Mouse (Mus musculus) neural tube, embryonic 15.5 days (tissue): Measurements from ENCODE around the gene Haus6. TPM values are rescaled to one million over a fixed set of nuclear protein-coding genes. Genes with fewer than 3 reads are reported as not detected.
"Not testable (repeated sequence)": the region's sequence is repeated elsewhere in the genome, so short reads cannot be mapped to it uniquely, and the experiment has no call there.

Source experiments
- ATAC-seq: fragments of 200-750 bp; cut with Nextera tagmentation; 2 replicates; pipeline ENCODE4 v1.8.0; 2017; ENCODE audit warnings: mild to moderate bottlenecking, moderate TSS enrichment, moderate library complexity; ENCODE audit not compliant: low FRiP score
- H3K27ac ChIP-seq: fragments of 300-500 bp; sonication (generic); replicated peaks from 2 replicates; pipeline ENCODE4 v1.5.1; 2015; ENCODE audit warnings: mild to moderate bottlenecking, inconsistent platforms
- H3K27me3 ChIP-seq: fragments of 300-500 bp; sonication (generic); replicated peaks from 2 replicates; pipeline ENCODE4 v1.6.1; 2015; ENCODE audit warnings: inconsistent platforms
- H3K36me3 ChIP-seq: fragments of 300-500 bp; sonication (generic); 2 replicates; pipeline ENCODE4 v1.6.1; 2015; ENCODE audit warnings: inconsistent platforms
- H3K4me1 ChIP-seq: fragments of 300-500 bp; sonication (generic); 2 replicates; pipeline ENCODE4 v1.6.1; 2015; ENCODE audit warnings: inconsistent platforms
- H3K4me2 ChIP-seq: fragments of 300-500 bp; sonication (generic); 2 replicates; pipeline ENCODE4 v1.6.1; 2015; ENCODE audit warnings: inconsistent platforms, mild to moderate bottlenecking, moderate library complexity
- H3K4me3 ChIP-seq: fragments of 300-500 bp; sonication (generic); replicated peaks from 2 replicates; pipeline ENCODE4 v1.5.1; 2015; ENCODE audit warnings: mild to moderate bottlenecking, inconsistent platforms
- H3K9ac ChIP-seq: fragments of 300-500 bp; sonication (generic); replicated peaks from 2 replicates; pipeline ENCODE4 v1.6.1; 2015; ENCODE audit warnings: mild to moderate bottlenecking, inconsistent platforms
- H3K9me3 ChIP-seq: fragments of 300-500 bp; sonication (generic); replicated peaks from 2 replicates; pipeline ENCODE4 v1.6.1; 2016; ENCODE audit warnings: inconsistent platforms
- WGBS: fragments of 180-500 bp; shearing (Covaris S2); methylation state at CpG from one replicate; pipeline ENCODE4 v1.1.7; 2015; ENCODE audit warnings: mixed read lengths; 5-methylcytosine and 5-hydroxymethylcytosine counted together
- polyA plus RNA-seq: library from polyadenylated mRNA; unstranded; fragments of >200 nt; fragmentation: Nextera tagmentation; extraction: Ambion mirVana; gene quantifications from 2 replicates; pipeline ENCODE4 v1.2.1, GENCODE M21; 2015

Gene Haus6
- polyA plus RNA-seq, result 5.9 and 8.5 TPM in 2 replicates

- H3K4me1 ChIP-seq, result peaks cover 19% of the 10 kb centered on the region
- H3K4me3 ChIP-seq, result peak within 1 kb of the TSS; percentile 87
- H3K27me3 ChIP-seq, result no peaks in the 10 kb centered on the region
- H3K27ac ChIP-seq, result peak within 1 kb of the TSS; percentile 81
- WGBS, result under 1% methylated on average over 59 of the region's 59 CpGs
- peak within 1 kb of the TSS; percentile 85 for H3K4me2 ChIP-seq
- H3K9me3 ChIP-seq, result no peaks in the 10 kb centered on the region
- ATAC-seq, result peak; percentile 100
- no peaks in the 10 kb centered on the region for H3K36me3 ChIP-seq
- peak within 1 kb of the TSS; percentile 65 for H3K9ac ChIP-seq
These were observed at the start of gene Haus6 for GRCm38 (mm10) chr4:86611524-86612288. Gene Haus6, minus strand, starts transcription at chr4:86612055.

- Histone ChIP-seq H3K36me3 (peaks cover 48% of the 10 kb centered on the region), H3K9ac (no peak overlapping the region), H3K4me1 (no peaks in the 10 kb centered on the region), H3K9me3 (no peaks in the 10 kb centered on the region), H3K4me3 (no peak overlapping the region), H3K27ac (no peak overlapping the region), H3K27me3 (no peaks in the 10 kb centered on the region), H3K4me2 (no peak overlapping the region)
- no peak for ATAC-seq
- 97% methylated on average over 12 of the region's 12 CpGs for WGBS
These were observed 45.3 kb upstream of the Haus6 start for GRCm38 (mm10) chr4:86657176-86657575.

GRCm38 (mm10) chr4:86656410-86656809 is 44.6 kb upstream of the Haus6 start:
- peaks cover 44% of the 10 kb centered on the region for H3K36me3 ChIP-seq
- 95% methylated on average over 8 of the region's 8 CpGs for WGBS
- H3K4me2 ChIP-seq, ATAC-seq, H3K4me3 ChIP-seq, H3K9me3 ChIP-seq, H3K9ac ChIP-seq, H3K27ac ChIP-seq, H3K27me3 ChIP-seq, H3K4me1 ChIP-seq: not testable (repeated sequence)

GRCm38 (mm10) chr4:86651686-86652384 is 40.0 kb upstream of the Haus6 start:
- no peak overlapping the region for H3K9ac ChIP-seq
- no peak for ATAC-seq
- H3K36me3 ChIP-seq, result peaks cover 10% of the 10 kb centered on the region; the same call in 1 of the 2 replicates
- WGBS, result 70% methylated on average over 10 of the region's 10 CpGs
- H3K9me3 ChIP-seq, result no peaks in the 10 kb centered on the region
- H3K27ac ChIP-seq, result no peak overlapping the region
- H3K27me3 ChIP-seq, result no peaks in the 10 kb centered on the region
- no peak overlapping the region for H3K4me2 ChIP-seq
- H3K4me1 ChIP-seq, result no peaks in the 10 kb centered on the region
- no peak overlapping the region for H3K4me3 ChIP-seq

- not testable (repeated sequence) for H3K27me3 ChIP-seq, H3K9me3 ChIP-seq, H3K27ac ChIP-seq, ATAC-seq, H3K36me3 ChIP-seq, H3K4me2 ChIP-seq, H3K9ac ChIP-seq, H3K4me3 ChIP-seq, H3K4me1 ChIP-seq
- 96% methylated on average over 10 of the region's 13 CpGs for WGBS
These were observed 36.5 kb upstream of the Haus6 start for GRCm38 (mm10) chr4:86648394-86648793.

- not testable (repeated sequence) for H3K4me2 ChIP-seq, H3K4me3 ChIP-seq, H3K9me3 ChIP-seq, ATAC-seq, H3K27ac ChIP-seq, H3K36me3 ChIP-seq, H3K4me1 ChIP-seq, H3K9ac ChIP-seq, H3K27me3 ChIP-seq
- WGBS, result 88% methylated on average over 9 of the region's 9 CpGs
These were observed 25.7 kb upstream of the Haus6 start for GRCm38 (mm10) chr4:86637561-86637960.

- not testable (repeated sequence) for ATAC-seq, H3K4me3 ChIP-seq, H3K9me3 ChIP-seq, H3K27me3 ChIP-seq, H3K4me1 ChIP-seq, H3K4me2 ChIP-seq, H3K9ac ChIP-seq, H3K27ac ChIP-seq, H3K36me3 ChIP-seq
These were observed 23.0 kb upstream of the Haus6 start for GRCm38 (mm10) chr4:86634873-86635272.

- not testable (repeated sequence) for H3K9ac ChIP-seq, ATAC-seq, H3K9me3 ChIP-seq
These were observed 22.5 kb upstream of the Haus6 start for GRCm38 (mm10) chr4:86634312-86634711.

GRCm38 (mm10) chr4:86632556-86632955 is 20.7 kb upstream of the Haus6 start:
- not testable (repeated sequence) for H3K4me3 ChIP-seq, ATAC-seq, H3K27ac ChIP-seq, H3K9me3 ChIP-seq, H3K27me3 ChIP-seq, H3K4me2 ChIP-seq, H3K9ac ChIP-seq, H3K4me1 ChIP-seq, H3K36me3 ChIP-seq
- 77% methylated on average over 5 of the region's 5 CpGs for WGBS

More at GRCm38 (mm10) chr4:86634312-86634711, 22.5 kb upstream of the Haus6 start:
- H3K27ac ChIP-seq, H3K4me2 ChIP-seq, H3K27me3 ChIP-seq, H3K36me3 ChIP-seq, H3K4me1 ChIP-seq, H3K4me3 ChIP-seq: not testable (repeated sequence)

GRCm38 (mm10) chr4:86631831-86632230 is 20.0 kb upstream of the Haus6 start:
- Histone ChIP-seq H3K36me3 (no peaks in the 10 kb centered on the region), H3K4me1 (no peaks in the 10 kb centered on the region), H3K4me3 (no peak overlapping the region), H3K27me3 (no peaks in the 10 kb centered on the region), H3K9me3 (no peaks in the 10 kb centered on the region), H3K27ac (no peak overlapping the region), H3K9ac (no peak overlapping the region), H3K4me2 (no peak overlapping the region)
- ATAC-seq, result no peak
- 60% methylated on average over 4 of the region's 4 CpGs for WGBS

GRCm38 (mm10) chr4:86626496-86626895 is 14.6 kb upstream of the Haus6 start:
- H3K4me2 ChIP-seq, H3K9me3 ChIP-seq, H3K27me3 ChIP-seq, H3K27ac ChIP-seq, H3K4me3 ChIP-seq, H3K36me3 ChIP-seq, H3K4me1 ChIP-seq, H3K9ac ChIP-seq, ATAC-seq: not testable (repeated sequence)
- 95% methylated on average over 7 of the region's 7 CpGs for WGBS

GRCm38 (mm10) chr4:86625463-86625862 is 13.6 kb upstream of the Haus6 start:
- Histone ChIP-seq H3K4me1 (no peaks in the 10 kb centered on the region), H3K4me3 (no peak overlapping the region), H3K9ac (no peak overlapping the region), H3K9me3 (no peaks in the 10 kb centered on the region), H3K27ac (no peak overlapping the region), H3K4me2 (no peak overlapping the region), H3K27me3 (no peaks in the 10 kb centered on the region), H3K36me3 (no peaks in the 10 kb centered on the region)
- no peak for ATAC-seq
- 91% methylated on average over 5 of the region's 5 CpGs for WGBS
